Mouse (Mus musculus) heart, embryonic 11.5 days (tissue): Measurements from ENCODE around the gene Rab31. TPM values are rescaled to one million over a fixed set of nuclear protein-coding genes. Genes with fewer than 3 reads are reported as not detected.

Experiments
- ATAC-seq: fragments of 200-750 bp; cut with Nextera tagmentation; replicated peaks from 2 replicates; pipeline ENCODE4 v1.8.0; 2017; ENCODE audit warnings: moderate library complexity; ENCODE audit not compliant: insufficient number of reproducible peaks, low FRiP score, low TSS enrichment
- H3K27ac ChIP-seq: fragments of 300-500 bp; sonication (generic); 2 replicates; pipeline ENCODE4 v1.5.1; 2014; ENCODE audit warnings: mild to moderate bottlenecking, low read depth, low read length
- H3K27me3 ChIP-seq: fragments of 300-500 bp; sonication (generic); 2 replicates; pipeline ENCODE4 v1.6.1; 2014; ENCODE audit warnings: mild to moderate bottlenecking, low read length, mixed read lengths; ENCODE audit not compliant: control insufficient read depth, insufficient read depth
- H3K36me3 ChIP-seq: fragments of 300-500 bp; sonication (generic); 2 replicates; pipeline ENCODE4 v1.6.1; 2014; ENCODE audit warnings: mild to moderate bottlenecking, low read length, moderate library complexity, mixed read lengths; ENCODE audit not compliant: control insufficient read depth, insufficient read depth
- H3K4me1 ChIP-seq: fragments of 300-500 bp; sonication (generic); 2 replicates; pipeline ENCODE4 v1.6.1; 2014; ENCODE audit warnings: low read length; ENCODE audit not compliant: control insufficient read depth, insufficient read depth
- H3K4me2 ChIP-seq: fragments of 300-500 bp; sonication (generic); 2 replicates; pipeline ENCODE4 v1.6.1; 2014; ENCODE audit warnings: mild to moderate bottlenecking, moderate library complexity
- H3K4me3 ChIP-seq: fragments of 300-500 bp; sonication (generic); 2 replicates; pipeline ENCODE4 v1.5.1; 2014; ENCODE audit warnings: low read depth, low read length
- H3K9ac ChIP-seq: fragments of 300-500 bp; sonication (generic); 2 replicates; pipeline ENCODE4 v1.6.1; 2014; ENCODE audit warnings: mild to moderate bottlenecking, low read depth, low read length, moderate library complexity
- H3K9me3 ChIP-seq: fragments of 300-500 bp; sonication (generic); replicated peaks from 2 replicates; pipeline ENCODE4 v1.6.1; 2016; ENCODE audit warnings: low read length; ENCODE audit not compliant: control insufficient read depth
- WGBS: fragments of 180-500 bp; shearing (Covaris S2); extraction: QIAGEN DNeasy Blood & Tissue Kit; methylation state at CpG from one replicate; pipeline ENCODE4 v1.1.7; 2014; ENCODE audit not compliant: insufficient replicate concordance; 5-methylcytosine and 5-hydroxymethylcytosine counted together
- polyA plus RNA-seq: library from polyadenylated mRNA; unstranded; fragments of >200 nt; fragmentation: Nextera tagmentation; extraction: Ambion mirVana; gene quantifications from 2 replicates; pipeline ENCODE4 v1.2.1, GENCODE M21; 2014

Rab31 gene
- polyA plus RNA-seq, 1 experiment from 2014 or later = 33.2 TPM

DNA sequence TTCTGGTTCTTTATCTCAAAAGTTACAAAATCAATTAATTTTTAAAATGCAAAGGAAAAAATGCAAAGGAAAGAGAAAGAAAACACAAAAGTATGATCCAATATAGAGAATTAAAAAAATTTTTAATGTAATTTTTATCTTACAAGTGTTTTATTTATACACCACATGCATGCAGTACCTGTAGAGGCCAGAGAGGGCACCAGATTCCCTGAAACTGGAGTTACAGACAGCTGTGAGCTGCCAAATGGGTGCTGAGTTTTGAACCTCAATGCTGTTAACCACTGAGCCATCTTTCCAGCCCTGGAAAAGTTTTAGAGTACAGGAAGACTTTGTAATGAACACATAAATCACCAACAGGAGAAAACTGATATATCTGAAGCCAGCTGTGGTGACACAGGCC is 22.3 kb downstream of the Rab31 start:
- no peak for ATAC-seq
- H3K4me2 ChIP-seq = no peak overlapping the region
- no peaks in the 10 kb centered on the region for H3K4me1 ChIP-seq
- H3K27me3 ChIP-seq = no peaks in the 10 kb centered on the region
- H3K9ac ChIP-seq = no peak overlapping the region
- no peak overlapping the region for H3K27ac ChIP-seq
- H3K36me3 ChIP-seq = no peaks in the 10 kb centered on the region
- no peaks in the 10 kb centered on the region for H3K9me3 ChIP-seq
- H3K4me3 ChIP-seq = no peak overlapping the region

DNA sequence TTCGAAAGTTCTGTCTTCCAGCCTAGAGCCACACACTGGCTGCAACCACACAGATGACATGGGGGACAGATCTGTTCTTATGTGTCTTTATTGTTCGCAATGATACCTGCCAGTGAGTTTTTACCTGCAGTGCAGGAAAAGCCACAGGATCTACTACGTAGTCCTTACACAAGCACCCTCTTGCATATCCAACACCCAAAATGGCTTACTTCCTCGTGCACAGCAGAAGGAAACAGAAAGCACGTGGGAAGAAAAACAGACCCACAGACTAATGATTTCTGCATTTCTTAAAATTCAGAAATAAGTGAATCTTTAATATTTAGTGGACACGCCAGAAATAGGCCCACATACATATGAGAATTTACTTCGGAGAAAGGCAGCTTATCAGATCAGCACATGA is 22.7 kb downstream of the Rab31 start:
- H3K27me3 ChIP-seq = no peaks in the 10 kb centered on the region
- no peak overlapping the region for H3K9ac ChIP-seq
- H3K36me3 ChIP-seq = no peaks in the 10 kb centered on the region
- H3K9me3 ChIP-seq = no peaks in the 10 kb centered on the region
- H3K4me2 ChIP-seq = no peak overlapping the region
- H3K4me3 ChIP-seq = no peak overlapping the region
- WGBS = 83% methylated on average over 7 of the region's 7 CpGs
- no peak overlapping the region for H3K27ac ChIP-seq
- no peak for ATAC-seq
- no peaks in the 10 kb centered on the region for H3K4me1 ChIP-seq

DNA sequence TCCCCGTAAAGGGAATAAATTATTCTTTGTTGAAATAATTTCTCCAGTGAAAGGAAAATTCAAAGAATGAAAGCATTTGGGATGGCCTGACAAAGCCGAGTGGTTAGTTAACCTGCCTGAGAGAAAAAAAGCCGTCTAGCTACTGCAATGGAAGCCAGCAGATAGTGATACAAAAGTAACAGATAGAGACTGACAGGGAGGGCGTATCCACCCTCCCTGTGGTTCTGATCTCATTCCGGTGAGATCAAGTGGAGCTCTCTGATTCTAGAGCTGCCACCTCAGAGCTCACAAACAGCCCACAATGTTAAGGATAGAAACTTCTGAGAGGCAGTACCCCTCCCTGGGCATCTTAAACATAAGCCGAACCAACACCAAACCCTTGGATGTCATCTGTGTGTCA is 23.6 kb downstream of the Rab31 start:
- Histone ChIP-seq H3K4me2 (no peak overlapping the region), H3K9me3 (no peaks in the 10 kb centered on the region), H3K36me3 (no peaks in the 10 kb centered on the region), H3K27ac (no peak overlapping the region), H3K9ac (no peak overlapping the region), H3K4me3 (no peak overlapping the region), H3K4me1 (no peaks in the 10 kb centered on the region), H3K27me3 (no peaks in the 10 kb centered on the region)
- no peak for ATAC-seq
- WGBS = 71% methylated on average over 6 of the region's 6 CpGs

DNA sequence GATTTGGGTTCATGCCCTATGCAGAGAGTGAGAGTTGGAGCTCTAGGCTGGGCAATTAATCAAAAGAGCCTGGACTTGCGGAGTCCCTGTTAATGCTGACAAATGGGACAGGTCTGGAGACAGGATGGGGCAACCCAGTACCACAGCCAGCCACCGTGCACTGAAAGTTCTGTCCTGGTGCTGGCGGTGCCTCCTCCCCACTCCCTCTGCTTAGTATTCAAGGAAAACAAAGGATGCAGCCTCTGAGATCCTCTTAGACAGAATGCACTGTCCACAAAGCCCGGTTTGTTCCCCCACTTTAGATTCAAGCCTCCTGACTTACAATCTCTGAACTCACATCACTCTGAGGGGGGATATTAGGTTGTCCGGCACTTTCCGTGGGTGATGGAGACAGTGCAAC is 26.2 kb downstream of the Rab31 start:
- no peak for ATAC-seq
- no peaks in the 10 kb centered on the region for H3K27me3 ChIP-seq
- no peak overlapping the region for H3K4me2 ChIP-seq
- H3K9ac ChIP-seq = no peak overlapping the region
- no peak overlapping the region for H3K27ac ChIP-seq
- no peak overlapping the region for H3K4me3 ChIP-seq
- H3K9me3 ChIP-seq = no peaks in the 10 kb centered on the region; the same call in 1 of the 2 replicates
- H3K4me1 ChIP-seq = no peaks in the 10 kb centered on the region
- 81% methylated on average over 6 of the region's 6 CpGs for WGBS
- no peaks in the 10 kb centered on the region for H3K36me3 ChIP-seq

DNA sequence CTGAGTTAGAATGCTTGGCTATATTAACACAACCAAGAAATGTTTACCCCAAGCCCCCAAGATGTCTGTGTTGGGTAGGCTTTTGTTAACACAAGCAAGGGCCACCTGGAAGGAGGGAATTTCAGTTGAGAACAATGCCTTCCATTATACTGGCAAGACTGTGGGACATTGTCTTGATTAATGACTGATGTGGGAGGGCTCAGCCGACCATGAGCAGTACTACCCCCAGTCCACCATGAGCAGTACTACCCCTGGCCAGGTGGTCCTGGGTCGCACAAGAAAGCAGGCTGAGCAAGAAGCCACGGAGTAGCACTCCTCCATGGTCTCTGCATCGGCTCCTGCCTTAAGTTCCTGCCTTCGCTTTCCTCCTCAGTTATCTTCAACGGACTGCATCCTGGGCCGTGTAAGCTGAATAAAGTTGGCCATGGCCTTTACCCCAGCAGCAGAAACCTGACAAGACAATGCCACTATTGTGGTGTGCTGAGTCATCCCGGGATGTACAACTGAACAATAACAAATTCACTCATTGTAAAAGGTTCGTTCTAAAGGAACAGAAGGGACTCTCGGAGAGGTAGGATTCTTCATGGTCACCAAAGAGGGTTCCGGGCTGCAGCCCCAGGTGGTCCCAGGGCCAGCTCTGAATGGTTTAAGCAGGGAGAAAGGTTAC is 28.8 kb downstream of the Rab31 start:
- H3K4me2 ChIP-seq = no peak overlapping the region
- peaks cover 3% of the 10 kb centered on the region for H3K4me1 ChIP-seq
- H3K9ac ChIP-seq = no peak overlapping the region
- H3K9me3 ChIP-seq = no peaks in the 10 kb centered on the region; the same call in 1 of the 2 replicates
- WGBS = 80% methylated on average over 11 of the region's 11 CpGs
- no peaks in the 10 kb centered on the region for H3K27me3 ChIP-seq
- no peak for ATAC-seq
- no peak overlapping the region for H3K27ac ChIP-seq
- H3K36me3 ChIP-seq = no peaks in the 10 kb centered on the region
- no peak overlapping the region for H3K4me3 ChIP-seq

DNA sequence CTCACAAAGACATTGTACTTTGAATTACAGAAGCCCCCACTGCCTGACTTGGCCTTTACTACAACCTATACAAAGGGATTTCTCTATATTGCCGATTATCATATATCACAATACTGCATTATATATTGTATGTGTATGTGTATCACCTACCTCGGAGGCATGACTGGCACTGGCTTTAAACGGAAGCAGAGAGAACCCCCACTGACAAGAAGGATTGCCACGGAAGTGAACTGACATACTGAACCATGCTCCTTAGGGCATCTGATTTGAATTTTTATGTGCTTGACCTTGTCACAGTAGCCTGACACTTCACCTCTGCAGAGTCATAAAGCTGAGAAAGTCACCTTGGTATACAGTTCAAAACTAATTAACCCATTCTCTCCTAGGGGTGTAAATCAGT is 29.6 kb downstream of the Rab31 start:
- Histone ChIP-seq H3K27ac (no peak overlapping the region), H3K4me1 (peaks cover 3% of the 10 kb centered on the region), H3K36me3 (no peaks in the 10 kb centered on the region), H3K9me3 (no peaks in the 10 kb centered on the region; the same call in 1 of the 2 replicates), H3K4me3 (no peak overlapping the region), H3K4me2 (no peak overlapping the region), H3K27me3 (no peaks in the 10 kb centered on the region), H3K9ac (no peak overlapping the region)
- 77% methylated on average over 4 of the region's 4 CpGs for WGBS
- ATAC-seq = no peak

DNA sequence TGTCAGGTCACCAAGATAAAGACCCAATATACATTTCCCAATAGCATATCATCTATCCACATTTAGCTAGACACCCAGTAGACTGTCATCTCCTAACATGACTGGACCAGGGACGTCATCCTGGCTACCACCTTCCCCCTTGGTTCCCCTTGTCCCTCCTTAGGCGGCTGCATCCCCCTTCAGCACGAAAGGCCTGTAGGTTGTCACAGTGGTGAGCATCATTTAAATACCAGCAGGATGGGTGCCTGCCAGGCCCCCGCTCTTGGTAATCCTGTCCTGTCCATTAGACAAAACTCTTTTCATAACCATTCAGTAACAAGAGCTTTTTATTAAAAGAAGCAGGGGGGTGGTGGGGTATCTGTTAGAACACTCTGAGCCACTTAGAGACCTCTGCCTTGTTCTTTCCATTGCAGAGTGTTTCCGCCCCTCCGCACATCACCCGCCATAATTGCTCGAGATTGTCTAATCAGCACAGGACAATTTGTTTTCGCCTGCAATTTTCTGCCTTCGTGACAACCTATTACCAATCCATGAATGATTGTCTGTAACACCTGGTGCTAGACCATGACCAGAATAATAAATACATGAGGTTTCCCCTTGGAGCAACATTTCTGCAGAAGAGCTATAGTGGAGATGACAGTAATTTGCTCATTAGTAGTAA is 30.2 kb downstream of the Rab31 start:
- Histone ChIP-seq H3K4me2 (no peak overlapping the region), H3K27ac (no peak overlapping the region), H3K4me1 (peaks cover 3% of the 10 kb centered on the region), H3K4me3 (no peak overlapping the region), H3K27me3 (no peaks in the 10 kb centered on the region), H3K9me3 (no peaks in the 10 kb centered on the region; the same call in 1 of the 2 replicates), H3K9ac (no peak overlapping the region), H3K36me3 (no peaks in the 10 kb centered on the region)
- ATAC-seq = no peak
- 79% methylated on average over 10 of the region's 10 CpGs for WGBS

DNA sequence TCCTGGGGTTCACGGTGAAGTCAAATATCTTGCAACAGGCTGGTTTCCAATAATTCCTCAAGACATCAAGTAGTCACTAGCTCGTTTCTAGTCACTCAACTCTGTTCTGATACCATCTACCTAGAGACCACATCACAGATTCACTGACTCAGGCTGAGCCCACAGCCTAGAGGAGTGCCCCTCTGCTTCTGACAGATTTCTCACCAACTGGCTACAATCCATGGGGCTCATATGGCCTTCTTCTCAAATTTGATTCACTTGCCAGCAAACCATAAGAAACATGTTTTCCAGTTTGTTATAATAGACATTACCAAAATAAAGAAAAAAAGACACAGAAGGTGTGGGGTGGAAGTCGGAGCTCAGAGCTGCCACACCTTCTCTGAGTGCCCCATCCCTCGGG is 31.0 kb downstream of the Rab31 start:
- H3K4me1 ChIP-seq = peaks cover 3% of the 10 kb centered on the region
- no peaks in the 10 kb centered on the region for H3K36me3 ChIP-seq
- H3K27ac ChIP-seq = no peak overlapping the region
- WGBS = 79% methylated on average over 4 of the region's 4 CpGs
- no peak overlapping the region for H3K4me2 ChIP-seq
- no peak overlapping the region for H3K4me3 ChIP-seq
- no peaks in the 10 kb centered on the region for H3K27me3 ChIP-seq
- ATAC-seq = no peak
- H3K9ac ChIP-seq = no peak overlapping the region
- no peaks in the 10 kb centered on the region; the same call in 1 of the 2 replicates for H3K9me3 ChIP-seq
